Mouse (Mus musculus) olfactory bulb, adult 2 months (tissue): Measurements from ENCODE around the gene Dll3.

Source experiments
- CTCF ChIP-seq: fragments of 200-500 bp; IDR thresholded peaks from 2 replicates; pipeline ENCODE4 v1.5.1; 2012; ENCODE audit warnings: low read depth, mild to moderate bottlenecking, low read length, moderate library complexity; ENCODE audit not compliant: insufficient read depth
- POLR2A ChIP-seq: fragments of 200-500 bp; IDR thresholded peaks from 2 replicates; pipeline ENCODE4 v1.6.1; 2012; ENCODE audit warnings: mild to moderate bottlenecking, low read depth, low read length, moderate library complexity; ENCODE audit not compliant: insufficient read depth

- TF ChIP-seq CTCF (no peak), POLR2A (no peak)
Observed at GRCm38 (mm10) chr7:28305641-28306040, 3.6 kb upstream of the Dll3 start.
